Mouse (Mus musculus): ENCODE data around the gene Jph2. TPM values are rescaled to one million over a fixed set of nuclear protein-coding genes. Genes with fewer than 3 reads are reported as not detected.

Jph2 gene
- polyA plus RNA-seq (2015; fragmentation: Nextera tagmentation; extraction: Ambion mirVana): 63.2 and 68.0 TPM in 2 replicates

DNA sequence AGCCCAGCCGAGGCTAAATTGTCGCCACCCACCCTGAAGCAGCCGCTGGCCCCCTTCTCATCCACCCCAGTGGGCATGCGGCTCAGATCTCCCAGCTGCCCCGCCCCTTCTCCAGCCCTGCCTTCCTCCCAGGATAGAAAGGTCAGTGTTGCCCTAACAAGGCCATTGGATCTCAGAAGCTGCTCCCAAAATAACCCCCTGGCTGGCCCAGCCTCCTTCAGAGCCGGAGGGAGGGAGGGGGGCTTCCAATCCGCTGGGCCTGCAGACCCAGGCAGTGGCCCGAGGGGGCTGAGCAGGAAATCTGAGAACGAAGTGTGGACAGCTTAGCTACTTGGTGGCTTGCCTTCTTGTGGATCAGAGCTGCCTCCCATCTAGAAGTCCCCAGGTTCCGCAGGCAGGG, at the start of gene Jph2:
Jph2 (minus strand) TSS at position 89 of the 400 bp plus-strand sequence.

DNA sequence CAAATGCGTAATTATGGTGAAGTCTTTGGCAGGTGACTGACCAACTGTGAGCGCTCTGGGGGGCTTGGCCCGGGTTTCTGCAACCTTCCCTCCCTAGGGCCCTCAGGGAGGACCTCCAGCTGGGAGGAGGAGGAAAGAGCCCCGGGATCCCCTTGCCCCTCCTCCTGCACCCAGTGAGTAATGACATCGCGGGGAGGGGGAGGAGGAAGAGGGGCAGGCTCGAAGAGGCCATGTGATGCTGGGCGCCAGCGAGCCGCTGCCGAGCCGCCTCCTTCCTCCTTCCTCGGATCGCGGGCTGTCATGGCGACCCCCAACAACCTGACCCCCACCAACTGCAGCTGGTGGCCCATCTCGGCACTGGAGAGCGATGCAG, 40.4 kb upstream of the Jph2 start, which contains the start of gene Gdap1l1:
Gdap1l1 (plus strand) TSS at position 231 of the 373 bp plus-strand sequence.

DNA sequence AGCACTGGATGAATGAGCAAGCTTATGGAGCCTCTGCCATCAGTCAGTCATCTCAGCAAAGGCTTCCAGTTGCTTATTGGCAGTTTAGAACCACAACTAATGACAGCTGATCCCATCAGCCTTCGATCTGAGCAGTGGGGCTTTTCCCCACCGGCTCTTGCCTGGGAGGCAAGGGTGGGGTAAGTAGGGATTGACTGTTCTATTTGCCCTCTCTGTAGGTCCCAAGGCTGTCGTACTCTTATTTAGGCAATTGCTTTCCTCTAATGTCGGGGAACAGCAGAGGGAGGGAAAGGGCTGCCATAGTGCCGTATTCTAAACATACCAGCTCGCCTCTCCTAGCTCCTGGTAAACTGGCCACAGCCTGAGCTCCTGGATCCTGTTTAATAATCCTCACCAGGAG, 26.8 kb upstream of the Jph2 start, which contains the start of gene Oser1:
Oser1 (minus strand) TSS at position 101 of the 400 bp plus-strand sequence.

Other genes starting within 250 kb of the Jph2 start
- gene Tox2, start 194.9 kb downstream of the Jph2 start, polyA plus RNA-seq (2015; fragmentation: Nextera tagmentation; extraction: Ambion mirVana): 0.82 and 0.96 TPM in 2 replicates
- 48.4 and 49.5 TPM in 2 replicates for gene Oser1, start 26.7 kb upstream of the Jph2 start, polyA plus RNA-seq (2015; fragmentation: Nextera tagmentation; extraction: Ambion mirVana)
- gene Gdap1l1, start 40.5 kb upstream of the Jph2 start, polyA plus RNA-seq (2015; fragmentation: Nextera tagmentation; extraction: Ambion mirVana): 0.63 and 0.73 TPM in 2 replicates
- gene Fitm2, start 74.6 kb upstream of the Jph2 start, polyA plus RNA-seq (2015; fragmentation: Nextera tagmentation; extraction: Ambion mirVana): 6.5 and 7.5 TPM in 2 replicates
- gene R3hdml, start 94.3 kb upstream of the Jph2 start, polyA plus RNA-seq (2015; fragmentation: Nextera tagmentation; extraction: Ambion mirVana): not detected in 2 replicates
- gene Hnf4a, start 108.8 kb upstream of the Jph2 start, polyA plus RNA-seq (2015; fragmentation: Nextera tagmentation; extraction: Ambion mirVana): 0.27 and 0.40 TPM in 2 replicates
- 20.8 and 24.4 TPM in 2 replicates for gene Ttpal, start 204.3 kb upstream of the Jph2 start, polyA plus RNA-seq (2015; fragmentation: Nextera tagmentation; extraction: Ambion mirVana)
- 54.9 and 58.0 TPM in 2 replicates for gene Serinc3, start 247.1 kb upstream of the Jph2 start, polyA plus RNA-seq (2015; fragmentation: Nextera tagmentation; extraction: Ambion mirVana)

Data from urinary bladder, postnatal 0 days (tissue).